Mouse (Mus musculus) adrenal gland, adult (tissue): ENCODE measurements around the gene Agbl4.
A peak's percentile ranks its signal among the peaks of the same experiment; 100 is the strongest.

Experiments used
- DNase-seq, 2 experiments: peaks; one replicate each; pipeline ENCODE4 v3.0.0; 2022 to 2023; ENCODE audit warnings: low spot score in 1 of 2; ENCODE audit not compliant: inconsistent age in 2 of 2

The Agbl4 gene

DNA sequence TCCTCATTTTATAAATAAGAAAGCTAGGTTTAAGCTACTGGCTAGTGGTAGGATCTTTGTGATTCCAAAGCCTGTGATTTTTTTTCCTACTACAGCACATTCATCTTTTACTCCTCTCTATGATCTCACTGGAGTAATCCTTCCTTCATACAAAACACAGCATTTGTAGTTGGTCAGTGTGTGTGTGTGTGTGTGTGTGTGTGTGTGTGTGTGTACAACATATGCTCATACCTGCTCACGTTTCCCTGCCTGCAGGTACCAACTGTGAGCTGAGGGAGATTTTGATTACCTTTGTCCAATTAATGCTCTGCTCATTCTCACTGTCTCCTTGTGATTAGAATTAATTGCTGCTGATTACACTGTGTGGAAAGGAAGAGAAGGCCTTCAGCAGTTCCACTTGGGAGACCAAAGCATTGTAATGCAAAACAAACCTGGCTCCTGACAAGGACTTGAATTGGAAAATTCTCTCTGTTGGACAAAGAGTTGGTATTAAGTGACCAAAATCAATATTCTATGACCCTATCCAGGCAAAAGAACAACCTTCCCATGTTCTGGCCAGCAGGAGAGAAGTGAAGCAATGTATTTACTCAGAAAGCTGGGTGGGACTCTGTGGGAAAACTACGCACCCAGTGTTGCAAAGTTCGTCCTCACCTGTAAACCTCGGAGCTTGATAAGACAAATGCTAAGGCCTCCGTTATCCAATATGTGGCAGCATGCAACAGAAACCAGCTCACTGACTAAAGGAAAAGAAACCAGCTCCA lies 1241.7 kb downstream of the Agbl4 start:
- no peak for DNase-seq

DNA sequence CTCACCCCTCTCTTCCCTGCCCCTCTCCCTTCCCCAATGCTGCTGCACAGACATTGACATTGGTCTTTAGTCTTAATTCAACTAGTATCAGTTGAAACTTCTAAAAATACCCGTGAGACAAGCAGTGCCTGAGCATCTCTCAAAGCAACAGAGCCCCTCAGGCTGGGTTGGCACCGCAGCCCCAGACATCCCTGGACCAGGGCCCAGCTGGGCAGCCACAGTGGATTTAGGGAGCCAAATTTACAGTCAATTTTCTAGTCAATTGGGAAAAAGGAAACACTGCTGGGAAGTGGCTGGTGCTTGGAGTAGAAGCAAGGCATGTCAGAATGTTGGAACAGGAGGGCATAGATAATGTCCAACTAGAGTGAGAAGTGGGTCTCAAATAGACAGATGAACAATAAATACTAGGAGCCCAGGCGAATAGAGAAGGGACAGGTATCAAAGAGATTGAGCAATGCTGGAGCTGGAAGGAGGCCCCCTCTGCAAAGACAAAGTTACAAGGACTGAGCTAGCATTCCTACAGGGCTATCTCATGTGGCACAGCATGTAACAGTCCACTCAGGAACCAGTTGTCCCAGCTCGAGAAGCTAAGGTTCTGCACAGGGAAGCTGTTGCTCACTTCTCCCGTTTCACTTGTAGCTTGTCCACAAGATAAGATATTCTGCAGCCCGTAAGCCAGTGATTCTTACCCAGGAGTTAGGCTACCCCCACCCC lies 1247.8 kb downstream of the Agbl4 start:
- DNase-seq = no peak

DNA sequence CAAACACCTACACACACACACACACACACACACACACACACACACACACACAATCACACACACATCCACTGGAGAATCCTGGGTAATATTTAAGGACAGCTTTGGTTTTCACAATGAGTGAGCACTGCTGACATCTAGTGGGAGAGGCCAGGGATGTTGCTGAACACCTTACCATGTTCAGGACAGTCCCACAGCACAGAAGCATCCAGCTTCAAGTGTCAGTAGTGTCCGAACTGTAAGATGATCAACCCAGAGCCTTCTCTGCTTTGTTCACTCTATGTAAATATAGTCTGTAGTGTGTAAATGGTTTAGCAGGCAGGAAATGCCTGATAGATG lies 1248.3 kb downstream of the Agbl4 start:
- peak in 1 of 2 experiments; percentile 45 for DNase-seq

DNA sequence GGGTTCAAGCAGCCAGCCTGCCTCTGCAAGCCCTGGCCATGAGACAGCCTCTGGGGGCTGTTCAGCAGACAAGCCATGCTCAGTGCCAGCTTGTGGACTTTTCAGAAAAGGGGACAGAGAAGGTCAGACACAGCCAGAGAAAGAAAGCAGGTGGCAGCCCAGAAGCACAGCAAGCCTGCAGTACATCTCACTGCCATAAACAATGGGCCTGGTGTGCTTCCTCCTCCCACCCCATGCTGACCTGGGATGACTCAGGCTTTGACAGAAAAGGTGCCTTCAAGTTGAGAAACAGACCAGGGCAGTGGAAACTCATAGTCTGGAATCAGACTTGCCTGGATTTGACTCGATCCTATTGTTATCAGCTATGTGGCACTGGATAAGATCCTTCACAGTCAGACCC lies 1256.0 kb downstream of the Agbl4 start:
- DNase-seq = peak in 1 of 2 experiments; percentile 46

DNA sequence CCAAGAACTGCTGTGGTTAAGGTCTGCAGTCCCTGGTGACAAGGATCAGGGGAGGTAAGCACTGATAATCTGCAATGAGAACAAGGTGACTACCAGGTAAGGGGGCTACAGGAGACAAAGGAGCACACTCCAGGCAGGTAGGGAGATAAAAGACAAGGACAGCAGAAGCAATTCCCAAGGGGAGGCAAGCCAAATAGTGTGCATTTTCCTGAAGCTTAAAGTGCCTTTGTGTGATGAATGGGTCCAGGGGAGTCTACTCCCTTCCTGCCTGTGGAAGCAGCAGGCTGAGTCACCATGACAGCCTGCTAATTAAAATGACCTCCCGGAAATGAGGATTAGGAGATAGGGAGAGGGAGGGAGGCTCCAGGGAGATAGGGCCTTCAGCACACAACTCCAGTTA lies 1266.3 kb downstream of the Agbl4 start:
- DNase-seq = peak; percentile 18 to 65

DNA sequence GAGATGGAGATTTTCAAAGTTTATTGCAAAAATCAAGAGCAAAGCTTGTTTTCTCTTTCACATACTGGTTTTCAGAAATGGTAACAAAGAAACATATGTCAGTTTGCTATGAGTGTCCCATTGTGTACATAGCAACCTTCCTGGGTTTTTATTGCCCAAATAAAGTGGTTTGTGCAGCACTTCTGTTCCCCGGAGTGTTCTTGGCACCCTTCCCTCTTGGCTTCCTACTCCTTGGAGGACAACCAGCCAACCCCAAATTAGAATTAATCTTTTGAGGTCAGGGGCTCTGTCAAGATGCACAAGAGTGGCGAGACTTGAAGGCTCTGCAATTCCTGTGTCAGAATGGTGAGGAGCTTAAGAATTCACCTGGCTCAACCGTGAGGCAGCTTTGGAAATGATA lies 1266.7 kb downstream of the Agbl4 start:
- DNase-seq = peak; percentile 24 to 75

DNA sequence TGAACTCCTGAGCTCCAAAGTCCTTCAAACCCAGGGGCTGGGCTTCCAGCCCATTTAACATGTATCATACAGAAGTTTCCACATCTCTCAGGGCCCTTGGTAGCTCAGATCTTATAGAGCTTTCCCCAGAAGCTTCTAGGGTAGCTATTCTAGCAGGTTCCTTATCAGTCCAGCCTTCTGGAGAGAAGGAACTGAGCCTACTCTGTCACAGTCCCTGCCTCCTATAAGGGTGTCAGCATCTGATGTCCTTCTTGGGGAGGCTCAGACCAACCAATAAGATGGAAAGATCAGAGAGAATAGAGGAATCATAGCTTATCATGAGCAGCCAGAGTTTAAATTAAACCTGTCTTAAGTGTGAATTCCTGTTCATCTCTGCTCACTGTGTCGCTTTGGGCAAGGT lies 1269.3 kb downstream of the Agbl4 start:
- no peak for DNase-seq

DNA sequence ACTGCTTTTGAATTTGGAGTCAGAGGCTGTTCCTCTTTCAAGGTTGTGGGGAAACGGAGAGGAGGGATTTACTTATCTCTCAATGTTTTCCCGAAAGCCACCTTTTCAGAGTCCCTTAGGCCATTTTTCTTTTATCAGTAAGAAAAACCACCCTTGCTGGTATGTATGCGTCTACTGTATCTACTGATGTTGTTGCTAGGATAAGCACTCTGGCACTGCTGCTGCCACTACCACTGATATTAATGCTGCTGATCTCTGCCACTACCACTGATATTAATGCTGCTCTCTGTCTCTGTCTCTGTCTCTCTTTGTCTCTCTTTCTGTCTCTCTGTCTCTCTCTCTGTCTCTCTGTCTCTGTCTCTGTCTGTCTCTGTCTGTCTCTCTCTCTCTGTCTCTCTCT lies 1271.9 kb downstream of the Agbl4 start:
- no peak for DNase-seq

DNA sequence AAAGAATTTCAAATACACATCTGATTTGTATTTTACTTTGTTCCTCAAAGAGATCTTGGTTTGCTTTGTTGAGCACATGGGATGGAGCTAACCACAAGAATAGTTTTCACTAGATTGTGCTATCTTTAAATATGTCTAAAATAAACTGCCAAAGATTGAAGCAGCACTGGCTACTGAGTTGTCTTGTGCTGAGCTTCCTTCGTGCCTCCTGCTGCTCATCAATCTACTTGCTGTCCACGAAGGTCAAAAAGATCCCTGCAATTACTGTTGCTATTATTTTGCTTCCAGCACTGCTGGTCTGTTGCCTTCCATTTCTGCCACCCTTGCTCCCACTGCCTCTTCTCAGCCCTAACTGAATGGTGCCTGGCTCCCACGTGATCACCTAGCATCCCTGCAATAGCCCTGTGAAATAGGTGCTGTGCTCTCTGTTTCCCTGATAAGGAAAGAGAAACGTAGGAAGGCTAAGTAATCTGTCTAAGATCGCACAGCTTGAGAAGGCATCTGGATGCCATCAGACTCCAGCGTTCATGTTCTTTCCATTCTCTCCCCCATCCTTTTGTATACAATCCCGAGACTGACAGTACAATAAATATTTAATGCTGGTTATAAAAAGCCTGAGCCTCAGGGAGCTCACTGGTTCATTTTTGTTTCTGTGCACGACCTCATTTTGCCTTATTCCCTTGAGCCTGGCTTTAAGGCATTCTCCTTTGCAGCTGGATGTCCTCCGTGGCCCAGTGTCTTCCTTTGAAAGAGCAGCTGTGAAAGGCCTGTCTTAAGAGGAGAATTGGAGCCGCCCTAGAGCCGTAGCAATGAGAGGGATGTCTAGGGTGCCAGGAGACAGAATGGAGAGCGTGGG lies 1273.3 kb downstream of the Agbl4 start:
- DNase-seq = no peak

DNA sequence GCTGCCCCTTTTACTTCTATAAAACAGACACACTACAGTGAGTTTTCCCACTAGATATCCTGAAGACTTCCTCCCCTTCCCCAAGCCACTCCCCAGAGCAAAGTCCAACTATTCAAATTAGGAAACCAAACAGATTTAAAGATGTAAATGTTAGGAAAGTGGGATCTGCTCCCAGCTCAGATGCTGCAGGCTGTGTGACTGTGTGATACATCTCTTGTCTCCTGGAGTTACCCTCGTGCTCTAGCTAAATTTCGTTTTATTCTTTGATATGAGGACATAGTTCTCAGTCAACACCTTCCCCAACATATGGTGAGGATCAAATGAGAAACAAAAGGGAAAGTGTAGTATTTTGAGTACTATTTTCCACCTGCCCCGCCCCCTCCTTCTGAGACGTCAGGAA lies 1274.0 kb downstream of the Agbl4 start:
- DNase-seq = no peak

DNA sequence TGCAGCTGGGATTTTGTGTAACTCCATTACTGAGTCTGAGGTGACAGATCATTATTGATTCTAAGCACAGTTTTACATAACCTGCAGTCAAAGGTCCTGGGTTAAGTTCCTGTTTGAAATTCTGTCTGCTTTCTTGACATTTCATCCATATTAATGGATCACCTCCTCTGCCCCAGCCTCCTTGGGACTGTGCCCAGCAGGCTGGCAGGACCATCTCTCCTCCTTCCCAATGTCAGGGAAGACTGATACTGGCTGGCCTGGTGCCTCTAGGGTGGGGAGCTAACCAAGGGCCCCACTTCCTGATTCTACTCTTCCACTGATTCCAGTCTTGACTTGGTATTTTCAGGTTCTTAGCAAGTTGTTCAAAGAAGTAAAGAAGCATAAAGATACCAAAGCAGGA lies 1276.4 kb downstream of the Agbl4 start:
- DNase-seq = no peak

DNA sequence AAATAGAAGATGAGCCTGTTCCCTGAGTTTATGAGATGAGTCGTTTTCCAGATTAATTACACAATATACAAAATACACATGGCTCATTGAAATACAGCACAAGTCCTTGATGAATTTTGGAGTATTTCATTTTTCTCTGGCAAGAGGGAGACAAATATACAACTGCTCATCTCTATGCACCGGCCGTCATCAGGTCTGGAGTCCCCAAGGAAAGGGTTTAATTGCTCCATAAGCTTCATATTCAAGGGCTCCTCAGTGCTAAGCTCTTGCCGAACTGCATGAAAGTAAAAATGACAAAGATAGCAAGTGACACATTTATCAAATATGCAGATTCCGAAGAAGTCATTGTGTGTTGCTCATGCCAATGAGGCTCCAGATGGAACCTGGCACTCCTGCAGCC lies 1284.5 kb downstream of the Agbl4 start:
- no peak for DNase-seq

DNA sequence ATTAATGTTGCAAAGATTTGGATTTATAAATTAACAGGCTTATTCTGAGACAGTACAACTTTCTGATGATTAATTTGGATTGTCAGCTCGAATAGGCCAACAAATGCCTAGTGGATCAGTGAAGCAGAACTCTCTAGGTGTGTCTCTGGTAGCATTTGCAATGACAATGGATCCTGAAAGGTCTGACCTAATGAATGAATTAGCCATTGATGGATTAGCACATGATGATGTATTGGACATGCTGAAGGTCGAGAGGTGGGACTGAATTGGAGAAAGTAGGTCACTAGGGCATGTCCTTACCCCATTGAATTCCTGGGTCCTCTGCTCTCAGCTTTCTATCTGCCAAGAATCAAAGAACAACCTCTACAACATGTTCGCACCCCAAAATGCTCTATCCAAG lies 1285.3 kb downstream of the Agbl4 start:
- DNase-seq = peak in 1 of 2 experiments; percentile 35

DNA sequence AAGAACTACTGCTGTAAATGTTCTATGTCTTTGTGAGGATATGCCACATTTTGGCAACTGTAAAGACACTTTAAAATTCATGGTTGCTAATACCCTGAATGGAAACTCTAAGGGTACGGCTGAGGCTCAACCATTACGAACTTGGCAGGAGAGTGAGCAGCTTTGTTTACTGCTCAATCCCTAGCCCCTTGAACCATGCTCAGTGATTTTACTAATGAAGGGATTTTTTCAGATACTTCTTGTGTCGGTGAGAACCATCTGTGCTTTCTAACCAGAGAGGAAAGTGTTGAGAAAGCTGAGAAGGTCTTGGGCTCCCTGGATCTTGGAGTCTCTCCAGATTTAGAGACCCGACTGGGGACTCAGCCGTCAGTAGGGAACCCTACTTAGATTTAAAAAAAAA lies 1286.4 kb downstream of the Agbl4 start:
- DNase-seq = no peak

DNA sequence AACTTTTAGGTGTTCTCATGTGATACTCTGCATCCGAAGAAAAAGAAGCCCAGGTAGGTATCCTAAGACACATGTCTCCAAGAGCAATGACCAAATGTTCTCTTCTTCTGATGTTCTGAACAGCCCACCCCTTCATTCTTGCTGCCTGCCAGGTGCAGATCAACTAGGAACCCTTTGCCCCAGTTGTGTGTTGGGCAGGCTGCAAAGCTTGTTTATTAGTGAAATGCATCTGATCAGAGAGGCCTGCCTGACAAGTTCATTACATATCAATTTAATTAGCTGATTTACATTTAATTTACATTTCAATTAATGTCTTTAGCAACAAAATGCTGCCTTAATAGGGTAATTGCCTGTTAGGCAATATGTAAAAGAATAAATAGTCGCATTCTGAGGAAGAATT lies 1288.5 kb downstream of the Agbl4 start:
- DNase-seq = no peak

DNA sequence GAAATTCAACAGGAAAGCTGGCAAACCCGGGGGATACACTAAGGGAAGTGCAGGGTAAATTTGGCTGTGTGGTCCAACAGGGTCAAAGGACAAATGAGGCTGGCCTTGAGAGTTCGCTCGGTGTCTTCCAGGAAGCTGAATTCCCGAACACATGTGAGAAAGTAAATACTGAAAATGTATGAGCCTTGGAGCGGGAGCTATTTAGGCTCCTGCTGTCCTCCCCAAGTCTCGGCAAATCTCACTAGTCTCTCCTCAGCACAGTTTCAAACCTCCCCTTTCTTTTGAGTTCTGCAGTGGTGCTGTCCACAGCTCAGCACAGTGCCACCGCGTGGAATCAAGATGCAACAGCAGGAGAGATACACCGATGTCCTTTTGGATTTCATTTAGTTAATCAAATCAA lies 1289.5 kb downstream of the Agbl4 start:
- DNase-seq = peak; percentile 37 to 75

DNA sequence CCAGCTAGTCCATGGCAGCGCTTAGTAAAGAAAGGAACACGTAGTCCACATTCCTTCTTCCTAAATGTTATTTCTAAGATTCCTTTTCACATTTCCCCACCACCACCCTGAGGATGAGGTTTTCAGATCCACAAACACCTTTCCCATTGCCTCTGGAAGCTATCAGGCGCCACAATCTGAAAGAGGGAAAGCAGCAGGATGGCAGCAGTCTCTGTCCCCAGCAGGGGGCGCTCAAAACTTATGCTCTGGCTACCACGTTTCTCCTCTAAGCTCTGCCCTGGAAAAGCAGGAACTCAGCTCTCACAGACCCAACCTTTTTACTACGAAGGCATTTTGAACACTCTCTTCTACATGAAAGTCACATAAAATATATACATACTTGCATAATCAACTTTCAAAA lies 1290.2 kb downstream of the Agbl4 start:
- peak; percentile 70 to 92 for DNase-seq

DNA sequence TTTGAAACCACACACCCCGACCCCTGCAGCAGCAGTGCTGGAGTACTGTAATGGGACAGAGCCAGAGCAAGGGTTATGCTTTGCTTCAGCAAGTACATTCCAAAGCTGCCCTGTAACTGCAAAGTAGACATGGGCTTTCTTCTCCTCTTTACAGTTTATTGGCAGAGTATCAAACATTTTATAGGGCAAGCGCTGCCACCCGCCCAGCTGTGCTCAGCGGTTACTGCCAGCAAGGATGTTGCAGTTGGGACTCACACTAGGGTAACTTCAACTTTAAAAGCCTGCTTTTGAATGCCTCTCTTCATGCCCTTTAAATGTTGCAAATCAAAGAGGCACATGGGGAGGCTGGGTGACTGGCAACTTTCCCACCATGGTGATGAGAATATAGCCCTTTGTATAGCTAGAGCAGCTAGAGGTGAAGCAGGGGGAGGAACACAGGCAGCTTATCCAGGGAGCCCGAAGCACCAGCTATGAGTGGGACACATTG lies 1293.6 kb downstream of the Agbl4 start:
- no peak for DNase-seq

DNA sequence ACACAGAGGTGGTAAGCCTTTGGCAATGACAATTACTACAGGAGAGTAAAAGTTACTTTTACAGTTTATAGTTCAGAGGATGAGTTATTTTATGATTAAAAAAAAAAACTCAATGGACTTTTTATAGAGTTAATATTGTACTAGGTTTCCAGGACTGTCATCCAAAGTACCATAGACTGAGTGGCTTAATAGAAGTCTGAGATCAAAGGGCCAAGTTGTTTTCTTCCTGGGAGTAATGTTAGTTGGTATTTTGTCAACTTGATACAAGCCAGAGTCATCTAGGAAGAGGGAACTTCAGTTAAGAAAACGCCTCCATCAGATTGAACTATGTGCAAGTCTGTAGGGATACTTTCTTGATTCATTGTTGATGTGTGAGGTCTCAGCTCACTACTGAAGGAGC lies 1303.9 kb downstream of the Agbl4 start:
- DNase-seq = no peak

DNA sequence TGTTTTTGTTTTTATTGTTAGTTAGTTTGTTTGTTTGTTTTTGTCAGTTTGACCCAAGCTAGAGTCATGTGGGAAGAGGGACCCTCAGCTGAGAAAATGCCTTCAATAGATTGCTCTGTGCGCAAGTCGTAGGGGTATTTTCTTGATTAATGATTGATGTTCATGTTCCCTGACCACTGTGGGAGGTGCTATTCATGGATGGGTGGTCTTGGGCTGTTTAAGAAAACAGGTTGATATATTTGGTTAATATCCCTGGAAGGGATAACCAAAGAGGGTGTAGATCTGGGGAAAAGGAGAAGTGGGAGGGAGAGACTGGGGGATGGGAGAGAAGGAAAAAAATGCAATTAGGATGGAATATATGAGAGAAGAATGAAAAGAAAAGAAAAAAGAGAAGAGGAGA lies 1306.7 kb downstream of the Agbl4 start:
- no peak for DNase-seq

DNA sequence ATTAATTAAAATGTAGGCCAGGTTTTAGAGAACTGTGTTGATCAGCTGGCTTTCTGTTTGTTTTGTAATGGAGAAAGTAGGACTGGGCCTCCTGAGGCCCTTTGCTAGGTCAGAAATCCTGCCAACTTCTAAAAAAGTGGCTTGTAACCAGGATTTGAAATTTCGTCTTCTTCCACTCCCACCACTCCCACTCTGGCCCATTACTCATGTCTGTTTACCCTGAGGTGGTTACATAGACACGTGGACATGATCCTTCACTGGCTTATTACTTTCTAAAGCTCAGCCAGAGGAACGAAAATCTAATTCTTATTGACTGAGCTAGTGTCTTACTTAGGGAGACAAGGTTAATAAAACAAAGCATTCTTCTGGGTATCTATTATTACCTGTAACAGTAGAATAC lies 1307.5 kb downstream of the Agbl4 start:
- no peak for DNase-seq
